Mouse (Mus musculus): ENCODE results near the gene Hs3st3a1.

- no peak for TF ChIP-seq POLR2A (IDR thresholded peaks at IDR 0.05; ENCODE audit: insufficient read depth, low read depth, low read length)
- no peak for TF ChIP-seq CTCF (IDR thresholded peaks at IDR 0.05)
- no peak for TF ChIP-seq EP300 (IDR thresholded peaks at IDR 0.05; ENCODE audit: insufficient read depth, low read depth, low read length)
Measured at GRCm38 (mm10) chr11:64560471-64560870, 125.3 kb downstream of the Hs3st3a1 start.
